Mouse (Mus musculus) frontal cortex, adult (tissue): ENCODE data around the gene Cdk14.
A peak's percentile ranks its signal among the peaks of the same experiment; 100 is the strongest.

Experiments used
- ATAC-seq: cut with Nextera tagmentation; 2 replicates; pipeline ENCODE4 v1.9.2; 2017; ENCODE audit warnings: mild to moderate bottlenecking, moderate library complexity, mixed read lengths; ENCODE audit not compliant: low TSS enrichment

Cdk14 gene

DNA sequence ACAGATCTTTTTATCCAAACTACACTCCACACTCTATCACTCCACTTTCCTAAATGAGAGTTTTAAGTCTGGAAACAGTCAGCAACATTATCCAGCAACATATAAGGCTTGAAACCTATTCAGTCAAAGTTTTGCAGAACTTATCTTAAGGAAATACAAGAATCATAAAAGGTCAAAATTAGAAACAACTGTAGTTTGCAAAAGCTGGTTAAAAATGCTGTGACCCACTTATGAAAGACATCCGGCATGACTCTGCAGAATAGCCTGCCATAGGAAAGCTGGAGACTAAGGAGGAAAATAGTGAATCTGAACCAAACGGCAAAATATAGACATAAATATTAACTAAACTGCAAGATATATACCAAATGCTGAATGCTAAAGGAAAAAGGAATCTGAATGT is 566.6 kb downstream of the Cdk14 start:
- ATAC-seq = peak; percentile 24; the same call in 1 of the 2 replicates

DNA sequence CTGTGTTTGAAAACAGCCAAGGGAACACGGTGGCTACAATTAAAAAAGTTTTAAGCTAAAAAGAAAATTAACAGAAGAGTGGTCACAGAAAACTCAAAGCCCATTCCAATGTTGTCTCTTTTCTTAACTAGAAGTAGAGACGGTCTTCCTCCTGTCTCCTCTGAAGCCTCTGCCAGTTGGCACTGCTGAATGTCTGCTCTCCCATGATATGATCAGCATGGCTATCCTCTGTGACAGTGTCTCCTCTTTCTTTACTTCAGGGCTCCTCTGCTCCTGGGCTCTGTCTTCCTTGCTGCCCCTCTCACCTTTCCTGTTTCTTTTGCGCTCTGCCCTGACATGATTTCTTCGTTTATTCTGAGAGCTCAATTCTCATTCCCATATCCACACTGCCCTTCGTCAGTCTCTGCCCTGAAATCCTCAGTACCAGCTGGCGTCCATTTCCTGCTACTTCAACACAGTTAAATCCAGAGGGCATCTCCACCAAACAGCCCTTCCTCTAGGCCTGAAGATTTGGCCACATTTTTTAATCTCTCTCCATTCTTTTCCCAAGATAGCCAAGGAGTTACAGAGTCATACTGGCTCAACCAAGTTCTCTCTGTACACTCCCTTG is 567.3 kb downstream of the Cdk14 start:
- no peak for ATAC-seq

- no peak for ATAC-seq
These were observed 568.0 kb downstream of the Cdk14 start for GRCm38 (mm10) chr5:4851934-4852710.

DNA sequence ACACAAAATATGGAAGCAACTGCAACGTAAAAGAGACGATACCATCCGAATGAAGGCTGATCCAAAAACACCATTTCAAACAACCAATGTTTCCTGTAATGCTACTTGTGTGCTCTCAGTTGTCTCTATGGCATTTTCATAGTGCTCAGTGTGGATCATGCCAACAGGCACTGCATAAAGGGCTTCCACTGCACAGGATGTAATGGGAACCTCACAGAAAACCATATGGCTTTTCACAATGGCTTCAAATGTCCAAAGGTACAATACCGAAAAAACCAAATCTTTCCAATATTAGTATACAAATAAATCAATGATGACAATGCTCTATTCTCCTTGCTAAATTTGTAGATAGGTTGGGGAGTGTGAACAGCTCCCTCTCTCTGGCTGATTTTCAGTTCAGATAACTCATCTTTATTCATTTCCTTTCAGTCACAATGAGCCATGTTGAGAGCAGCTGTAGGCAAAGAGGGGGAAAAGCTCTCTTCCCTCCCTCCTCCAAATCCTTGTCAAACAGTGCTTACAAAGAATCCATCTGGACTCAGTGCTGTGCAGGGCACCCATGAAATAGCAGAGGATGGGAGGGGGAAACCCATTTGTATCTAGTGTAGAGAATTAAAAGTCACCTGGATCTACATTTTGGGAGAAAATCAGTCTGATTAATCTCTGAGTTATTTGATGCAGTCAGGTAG is 568.7 kb downstream of the Cdk14 start:
- ATAC-seq = peak; percentile 51; the same call in 1 of the 2 replicates

DNA sequence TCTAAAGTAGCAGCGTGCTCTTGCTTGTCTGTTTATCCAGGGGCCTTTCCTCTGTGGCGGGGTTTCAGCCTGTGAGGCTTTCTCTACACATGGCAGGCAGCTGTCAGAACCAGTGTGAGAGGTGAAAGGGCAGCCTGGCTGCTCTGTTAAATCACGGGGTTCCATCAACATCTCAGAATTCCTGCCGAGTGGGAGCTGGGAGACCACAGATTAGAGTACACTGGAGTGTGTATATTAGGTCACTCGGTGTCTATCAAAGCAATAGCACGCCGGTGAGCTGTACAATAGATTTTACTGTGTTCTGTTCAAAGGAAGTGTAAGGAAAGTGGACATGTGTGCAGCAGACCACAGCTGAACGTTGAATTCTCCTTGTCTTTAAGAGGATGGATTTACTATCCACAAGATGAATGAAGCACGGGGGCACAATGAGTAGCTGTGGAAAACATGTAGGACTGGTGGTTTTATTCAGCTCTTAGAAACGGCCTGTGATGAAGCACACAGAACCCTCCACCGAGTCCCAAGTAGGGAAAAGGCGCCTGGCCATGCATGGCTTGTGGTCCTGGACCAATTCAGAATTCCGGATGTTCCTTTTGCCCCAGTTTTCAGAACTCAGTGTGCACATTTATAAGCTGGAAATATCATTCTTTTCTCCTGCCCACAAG is 585.2 kb downstream of the Cdk14 start:
- 0 out of 2 replicates have a peak, but pooled peaks have one; percentile 13 for ATAC-seq

GRCm38 (mm10) chr5:4833940-4834339 is 586.2 kb downstream of the Cdk14 start:
- no peak for ATAC-seq

GRCm38 (mm10) chr5:4826886-4827285 is 593.2 kb downstream of the Cdk14 start:
- ATAC-seq = no peak

- ATAC-seq = no peak
These were observed 594.2 kb downstream of the Cdk14 start for GRCm38 (mm10) chr5:4825951-4826350.

GRCm38 (mm10) chr5:4825076-4825475 is 595.0 kb downstream of the Cdk14 start:
- ATAC-seq = no peak

- no peak for ATAC-seq
These were observed 595.9 kb downstream of the Cdk14 start for GRCm38 (mm10) chr5:4824171-4824570.

DNA sequence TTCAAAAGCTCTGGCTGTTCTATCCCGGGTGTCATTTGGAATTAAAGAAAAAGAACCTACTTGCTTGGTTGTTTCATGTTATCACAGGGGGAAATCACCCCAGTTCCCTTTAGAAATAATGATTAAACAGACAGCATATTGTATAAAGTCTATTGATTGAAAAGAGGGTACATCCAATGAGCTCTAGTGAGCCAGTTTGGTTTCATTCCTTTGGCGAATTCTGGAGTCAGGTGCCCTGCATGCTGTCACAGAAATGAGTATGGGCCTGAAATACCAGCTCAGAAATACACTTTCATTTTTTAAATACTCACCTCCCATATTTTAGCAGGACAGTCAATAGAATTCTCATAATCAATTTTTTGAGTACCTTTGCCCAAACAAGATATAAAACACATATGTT is 598.1 kb downstream of the Cdk14 start:
- ATAC-seq = no peak

GRCm38 (mm10) chr5:4821368-4821771 is 598.7 kb downstream of the Cdk14 start:
- no peak; the same call in 1 of the 2 replicates for ATAC-seq

GRCm38 (mm10) chr5:4816981-4817380 is 603.1 kb downstream of the Cdk14 start:
- no peak for ATAC-seq

GRCm38 (mm10) chr5:4814465-4815204 is 605.5 kb downstream of the Cdk14 start:
- no peak for ATAC-seq

GRCm38 (mm10) chr5:4813357-4813756 is 606.8 kb downstream of the Cdk14 start:
- ATAC-seq = no peak

GRCm38 (mm10) chr5:4812036-4812729 is 607.9 kb downstream of the Cdk14 start:
- no peak for ATAC-seq

- ATAC-seq = no peak
These were observed 614.9 kb downstream of the Cdk14 start for GRCm38 (mm10) chr5:4805228-4805627.

GRCm38 (mm10) chr5:4803708-4804107 is 616.4 kb downstream of the Cdk14 start:
- ATAC-seq = peak; percentile 58

GRCm38 (mm10) chr5:4801971-4802370 is 618.1 kb downstream of the Cdk14 start:
- ATAC-seq = no peak

GRCm38 (mm10) chr5:4801096-4801850 is 618.8 kb downstream of the Cdk14 start:
- ATAC-seq = no peak
